Mouse (Mus musculus): ENCODE data around the gene Ppm1h.

The Ppm1h gene

GRCm38 (mm10) chr10:122860076-122860475, 181.5 kb downstream of the Ppm1h start:
- DNase-seq (ENCODE audit: low spot score): no peak

GRCm38 (mm10) chr10:122861696-122862385, 183.3 kb downstream of the Ppm1h start:
- no peak for DNase-seq (ENCODE audit: low spot score)

- DNase-seq (ENCODE audit: low spot score): no peak
These were observed 183.9 kb downstream of the Ppm1h start for GRCm38 (mm10) chr10:122862386-122863023.

GRCm38 (mm10) chr10:122869865-122870503, 191.4 kb downstream of the Ppm1h start:
- no peak for DNase-seq (ENCODE audit: low spot score)

GRCm38 (mm10) chr10:122870848-122871494, 192.4 kb downstream of the Ppm1h start:
- no peak for DNase-seq (ENCODE audit: low spot score)

GRCm38 (mm10) chr10:122872720-122873119, 194.2 kb downstream of the Ppm1h start:
- DNase-seq (ENCODE audit: low spot score): no peak

GRCm38 (mm10) chr10:122876964-122877363, 198.4 kb downstream of the Ppm1h start:
- DNase-seq (ENCODE audit: low spot score): no peak

GRCm38 (mm10) chr10:122877436-122877835, 198.9 kb downstream of the Ppm1h start:
- no peak for DNase-seq (ENCODE audit: low spot score)

GRCm38 (mm10) chr10:122881456-122881855, 202.9 kb downstream of the Ppm1h start:
- DNase-seq (ENCODE audit: low spot score): no peak

GRCm38 (mm10) chr10:122882614-122883013, 204.1 kb downstream of the Ppm1h start:
- no peak for DNase-seq (ENCODE audit: low spot score)

- DNase-seq (ENCODE audit: low spot score): no peak
These were observed 205.5 kb downstream of the Ppm1h start for GRCm38 (mm10) chr10:122883823-122884743.

- no peak for DNase-seq (ENCODE audit: low spot score)
These were observed 206.7 kb downstream of the Ppm1h start for GRCm38 (mm10) chr10:122885301-122885700.

GRCm38 (mm10) chr10:122886055-122886915, 207.7 kb downstream of the Ppm1h start:
- DNase-seq (ENCODE audit: low spot score): no peak

GRCm38 (mm10) chr10:122886916-122887527, 208.5 kb downstream of the Ppm1h start:
- DNase-seq (ENCODE audit: low spot score): no peak

GRCm38 (mm10) chr10:122887528-122888183, 209.1 kb downstream of the Ppm1h start:
- no peak for DNase-seq (ENCODE audit: low spot score)

- no peak for DNase-seq (ENCODE audit: low spot score)
These were observed 212.3 kb downstream of the Ppm1h start for GRCm38 (mm10) chr10:122890682-122891350.

- DNase-seq (ENCODE audit: low spot score): no peak
These were observed 212.9 kb downstream of the Ppm1h start for GRCm38 (mm10) chr10:122891461-122891860.

GRCm38 (mm10) chr10:122894555-122895069, 216.1 kb downstream of the Ppm1h start:
- no peak for DNase-seq (ENCODE audit: low spot score)
